Mouse (Mus musculus): ENCODE data around the gene Epb42. TPM values are rescaled to one million over a fixed set of nuclear protein-coding genes. Genes with fewer than 3 reads are reported as not detected.

Epb42 gene
- not detected in 2 replicates for total RNA-seq (2014; rRNA removed)
- polyA plus RNA-seq (2015; fragmentation: Nextera tagmentation; extraction: Ambion mirVana) = 0.12 TPM in 1 of 2 replicates, not detected in the other

GRCm38 (mm10) chr2:121036733-121037341 lies at the start of gene Epb42:
Epb42 (minus strand) TSS chr2:121037072.
- 74% methylated on average over 5 of the region's 5 CpGs for WGBS
- Histone ChIP-seq H3K9ac (replicated peaks; ENCODE audit: low read length, poor library complexity, severe bottlenecking) (no peak within 1 kb of the TSS), H3K4me1 (ENCODE audit: insufficient read depth, low read length) (no peaks in the 10 kb centered on the region), H3K4me3 (ENCODE audit: low read depth, low read length) (no peak within 1 kb of the TSS), H3K36me3 (ENCODE audit: insufficient read depth, low read length) (no peaks in the 10 kb centered on the region), H3K9me3 (ENCODE audit: low read length) (no peaks in the 10 kb centered on the region), H3K27me3 (ENCODE audit: insufficient read depth, low read length) (no peaks in the 10 kb centered on the region), H3K27ac (ENCODE audit: low read depth, low read length) (no peak within 1 kb of the TSS), H3K4me2 (ENCODE audit: low read depth, low read length, poor library complexity, severe bottlenecking) (no peak within 1 kb of the TSS)
- no peak for TF ChIP-seq CTCF (IDR thresholded peaks at IDR 0.05)
- ATAC-seq (ENCODE audit: low FRiP score) = no peak
- no peak for DNase-seq (ENCODE audit: low spot score)

DNA sequence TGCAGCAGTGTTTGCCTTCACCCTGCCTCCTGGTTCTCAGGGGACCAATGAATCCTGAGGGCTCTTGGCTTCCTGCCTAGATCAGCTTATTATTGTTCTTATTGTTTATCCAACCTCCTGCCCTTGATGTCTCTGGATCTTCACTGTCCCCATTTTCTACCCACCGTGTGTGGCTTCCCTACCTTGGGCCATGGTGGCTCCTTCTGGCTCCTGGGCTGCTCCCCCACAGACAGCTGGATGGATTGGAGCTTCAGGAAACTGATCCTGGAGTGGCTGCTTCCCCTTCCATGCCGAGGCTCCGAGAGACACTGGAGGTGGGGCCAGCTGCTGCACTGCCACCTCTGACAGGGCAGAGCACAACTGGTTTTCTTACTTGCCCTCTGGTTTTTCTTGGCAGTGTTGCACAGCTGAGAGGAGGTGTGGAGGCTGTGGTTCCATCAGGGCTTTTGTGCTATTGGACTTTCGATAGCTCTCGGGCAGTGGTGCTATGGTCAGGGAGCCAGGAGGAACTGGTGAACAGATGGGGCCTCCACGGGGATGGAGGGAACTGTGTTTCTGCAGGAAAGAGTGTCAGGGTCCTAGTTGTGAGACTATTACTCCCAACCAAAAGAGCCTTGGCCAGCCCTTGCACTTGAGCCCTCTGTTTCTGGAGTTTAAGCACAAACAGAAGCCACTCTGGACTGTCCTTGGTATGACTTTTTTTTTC lies 48.8 kb upstream of the Epb42 start, which contains the start of gene Tgm5:
Gene Tgm5 (minus strand): TSS at position 362 of the 706 bp plus-strand sequence.
- ATAC-seq (ENCODE audit: low FRiP score) (no peak), DNase-seq (ENCODE audit: low spot score) (no peak)
- TF ChIP-seq CTCF (IDR thresholded peaks at IDR 0.05) = no peak
- Histone ChIP-seq H3K27ac (ENCODE audit: low read depth, low read length) (no peak within 1 kb of the TSS), H3K4me2 (ENCODE audit: low read depth, low read length, poor library complexity, severe bottlenecking) (no peak within 1 kb of the TSS), H3K4me1 (ENCODE audit: insufficient read depth, low read length) (no peaks in the 10 kb centered on the region), H3K4me3 (ENCODE audit: low read depth, low read length) (no peak within 1 kb of the TSS), H3K9me3 (ENCODE audit: low read length) (no peaks in the 10 kb centered on the region), H3K36me3 (ENCODE audit: insufficient read depth, low read length) (no peaks in the 10 kb centered on the region), H3K9ac (replicated peaks; ENCODE audit: low read length, poor library complexity, severe bottlenecking) (no peak within 1 kb of the TSS), H3K27me3 (ENCODE audit: insufficient read depth, low read length) (no peaks in the 10 kb centered on the region)
- 60% methylated on average over 6 of the region's 6 CpGs for WGBS

DNA sequence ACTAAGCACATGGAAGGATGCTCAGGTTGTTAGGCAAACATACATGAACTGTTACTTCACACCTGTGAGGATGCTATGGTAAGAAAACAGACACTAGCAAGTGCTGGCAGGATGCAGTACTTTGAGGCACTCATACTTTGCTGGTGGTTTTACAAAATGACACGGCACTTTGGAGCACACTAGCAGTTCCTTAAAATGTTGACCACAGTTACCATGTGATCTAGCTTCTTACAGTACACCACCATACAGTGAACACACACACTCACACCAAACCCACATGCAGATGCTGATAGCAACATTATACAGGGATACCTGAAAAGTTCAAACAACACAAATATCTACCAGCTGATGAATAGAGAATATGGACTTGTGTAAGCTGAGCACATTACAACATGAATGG lies 45.8 kb upstream of the Epb42 start:
- H3K36me3 ChIP-seq (ENCODE audit: insufficient read depth, low read length) = no peaks in the 10 kb centered on the region
- ATAC-seq (ENCODE audit: low FRiP score) = no peak
- H3K4me1 ChIP-seq (ENCODE audit: insufficient read depth, low read length) = no peaks in the 10 kb centered on the region
- TF ChIP-seq CTCF (IDR thresholded peaks at IDR 0.05) = no peak
- no peak for DNase-seq (ENCODE audit: low spot score)
- 90% methylated on average over 1 of the region's 1 CpGs for WGBS
- no peak overlapping the region for H3K27ac ChIP-seq (ENCODE audit: low read depth, low read length)
- no peak overlapping the region for H3K9ac ChIP-seq (replicated peaks; ENCODE audit: low read length, poor library complexity, severe bottlenecking)
- no peak overlapping the region for H3K4me2 ChIP-seq (ENCODE audit: low read depth, low read length, poor library complexity, severe bottlenecking)
- no peak overlapping the region for H3K4me3 ChIP-seq (ENCODE audit: low read depth, low read length)
- no peaks in the 10 kb centered on the region for H3K27me3 ChIP-seq (ENCODE audit: insufficient read depth, low read length)
- H3K9me3 ChIP-seq (ENCODE audit: low read length) = no peaks in the 10 kb centered on the region

- Histone ChIP-seq H3K27me3 (ENCODE audit: insufficient read depth, low read length) (no peaks in the 10 kb centered on the region), H3K4me2 (ENCODE audit: low read depth, low read length, poor library complexity, severe bottlenecking) (no peak overlapping the region), H3K4me3 (ENCODE audit: low read depth, low read length) (no peak overlapping the region), H3K36me3 (ENCODE audit: insufficient read depth, low read length) (no peaks in the 10 kb centered on the region), H3K27ac (ENCODE audit: low read depth, low read length) (no peak overlapping the region), H3K9ac (replicated peaks; ENCODE audit: low read length, poor library complexity, severe bottlenecking) (no peak overlapping the region), H3K9me3 (ENCODE audit: low read length) (no peaks in the 10 kb centered on the region), H3K4me1 (ENCODE audit: insufficient read depth, low read length) (no peaks in the 10 kb centered on the region)
- no peak for TF ChIP-seq CTCF (IDR thresholded peaks at IDR 0.05)
- no peak for ATAC-seq (ENCODE audit: low FRiP score)
- 84% methylated on average over 7 of the region's 7 CpGs for WGBS
- DNase-seq (ENCODE audit: low spot score) = no peak
These were observed 37.9 kb upstream of the Epb42 start for GRCm38 (mm10) chr2:121074747-121075146.

- H3K4me3 ChIP-seq (ENCODE audit: low read depth, low read length) = no peak overlapping the region
- WGBS = 89% methylated on average over 6 of the region's 6 CpGs
- no peak for TF ChIP-seq CTCF (IDR thresholded peaks at IDR 0.05)
- H3K9me3 ChIP-seq (ENCODE audit: low read length) = no peaks in the 10 kb centered on the region
- H3K4me2 ChIP-seq (ENCODE audit: low read depth, low read length, poor library complexity, severe bottlenecking) = no peak overlapping the region
- ATAC-seq (ENCODE audit: low FRiP score) (no peak), DNase-seq (ENCODE audit: low spot score) (no peak)
- no peak overlapping the region for H3K9ac ChIP-seq (replicated peaks; ENCODE audit: low read length, poor library complexity, severe bottlenecking)
- no peak overlapping the region for H3K27ac ChIP-seq (ENCODE audit: low read depth, low read length)
- no peaks in the 10 kb centered on the region for H3K4me1 ChIP-seq (ENCODE audit: insufficient read depth, low read length)
- H3K36me3 ChIP-seq (ENCODE audit: insufficient read depth, low read length) = no peaks in the 10 kb centered on the region
- H3K27me3 ChIP-seq (ENCODE audit: insufficient read depth, low read length) = no peaks in the 10 kb centered on the region
These were observed 35.0 kb upstream of the Epb42 start for GRCm38 (mm10) chr2:121071871-121072270.

- Histone ChIP-seq H3K9me3 (ENCODE audit: low read length) (no peaks in the 10 kb centered on the region), H3K4me3 (ENCODE audit: low read depth, low read length) (no peak overlapping the region), H3K4me1 (ENCODE audit: insufficient read depth, low read length) (no peaks in the 10 kb centered on the region), H3K9ac (replicated peaks; ENCODE audit: low read length, poor library complexity, severe bottlenecking) (no peak overlapping the region), H3K27ac (ENCODE audit: low read depth, low read length) (no peak overlapping the region), H3K4me2 (ENCODE audit: low read depth, low read length, poor library complexity, severe bottlenecking) (no peak overlapping the region), H3K36me3 (ENCODE audit: insufficient read depth, low read length) (no peaks in the 10 kb centered on the region), H3K27me3 (ENCODE audit: insufficient read depth, low read length) (no peaks in the 10 kb centered on the region)
- no peak for TF ChIP-seq CTCF (IDR thresholded peaks at IDR 0.05)
- ATAC-seq (ENCODE audit: low FRiP score) (no peak), DNase-seq (ENCODE audit: low spot score) (no peak)
- 56% methylated on average over 6 of the region's 6 CpGs for WGBS
These were observed 32.6 kb upstream of the Epb42 start for GRCm38 (mm10) chr2:121069506-121069905.

All from midbrain, postnatal 0 days (tissue).